Mouse (Mus musculus): ENCODE results near the gene Galnt10.

The Galnt10 gene

DNA sequence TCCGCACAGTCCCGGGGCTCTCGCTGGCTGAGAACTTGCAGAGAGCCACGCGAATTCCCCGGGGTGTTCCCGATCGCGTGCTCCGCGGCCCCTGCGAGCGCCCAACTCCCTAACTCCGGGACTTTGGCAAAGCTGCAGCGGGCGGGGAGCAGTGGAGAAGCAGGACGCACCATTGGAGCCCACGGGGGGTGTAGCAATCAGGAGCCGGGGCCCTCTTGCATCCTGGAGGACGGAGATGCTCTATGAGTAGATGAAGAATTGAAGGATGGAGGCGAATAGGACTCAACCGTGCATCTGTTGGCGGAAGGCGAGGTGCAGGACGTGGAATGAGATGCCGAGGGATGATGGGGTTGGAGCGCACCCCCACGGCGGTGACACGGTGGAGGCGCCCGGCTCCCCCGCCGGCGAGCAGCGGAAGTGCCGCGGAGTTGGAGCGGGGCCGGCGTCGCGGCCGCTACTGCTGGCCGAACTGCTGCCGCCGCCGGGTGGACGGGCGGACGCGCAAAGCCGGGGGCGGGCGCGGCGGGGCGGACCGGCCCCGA is at the start of gene Galnt10:
Galnt10 (plus strand) TSS at position 425 of the 542 bp plus-strand sequence.
- peak; percentile 83 for DNase-seq (ENCODE audit: low read depth, low spot score)

DNA sequence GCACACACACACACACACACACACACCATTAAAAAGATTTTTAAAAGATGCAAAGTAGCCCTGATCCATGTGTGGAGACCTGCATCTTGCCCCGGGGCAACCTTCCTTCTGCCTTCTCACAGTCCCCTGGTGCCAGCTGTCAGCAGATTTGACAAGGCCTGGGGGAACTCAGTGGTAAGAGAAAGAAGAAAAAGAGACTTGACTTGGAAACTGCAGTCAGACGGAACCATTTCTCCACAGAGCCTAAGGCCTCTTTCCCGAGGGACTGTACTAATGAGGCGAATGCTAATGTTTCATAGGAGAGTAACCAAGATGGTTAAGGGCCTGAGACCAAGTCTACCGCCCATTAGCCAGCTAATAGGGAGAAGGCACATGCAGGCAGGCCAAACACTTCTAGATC is 49.3 kb upstream of the Galnt10 start:
- no peak for DNase-seq (ENCODE audit: low read depth, low spot score)

DNA sequence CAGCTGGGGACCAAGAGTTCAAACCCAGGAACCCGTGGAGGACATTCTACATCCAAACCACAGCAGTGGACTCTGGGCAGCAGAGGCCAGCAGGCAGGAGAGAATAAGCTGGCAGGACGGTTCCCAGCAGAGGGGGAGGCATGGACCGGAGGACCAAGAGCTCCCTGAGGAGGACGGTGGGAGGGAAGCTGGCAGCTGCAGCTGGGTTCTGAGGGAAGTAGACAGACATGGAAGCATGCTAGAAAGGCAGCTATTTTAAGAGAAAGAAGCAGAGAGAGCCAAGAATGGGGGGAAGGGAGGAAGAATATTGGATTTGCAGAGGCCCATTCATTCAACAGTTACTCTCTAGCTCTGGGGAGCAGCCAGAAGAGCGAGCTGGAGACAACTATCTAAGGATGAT is 47.1 kb upstream of the Galnt10 start:
- no peak for DNase-seq (ENCODE audit: low read depth, low spot score)

DNA sequence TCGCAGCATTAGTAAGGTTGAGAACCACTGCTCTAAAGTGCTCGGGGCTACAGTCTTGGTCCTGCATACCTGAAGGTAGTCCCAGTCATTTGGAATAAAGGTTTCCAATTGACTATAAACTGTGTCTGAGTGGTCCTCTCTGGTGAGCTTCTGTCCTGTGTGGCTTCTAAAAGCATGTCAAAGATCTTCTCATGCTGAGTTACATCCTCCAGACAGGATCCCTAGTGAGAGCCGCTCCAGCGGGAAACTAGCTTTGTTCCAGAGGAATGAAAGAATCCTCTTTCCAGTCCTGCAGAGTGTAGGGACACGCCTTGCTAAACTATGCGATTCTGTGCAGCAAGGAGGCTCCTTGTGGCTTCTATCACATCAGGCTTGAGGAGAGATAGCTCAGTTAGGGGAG is 45.9 kb upstream of the Galnt10 start:
- no peak for DNase-seq (ENCODE audit: low read depth, low spot score)

DNA sequence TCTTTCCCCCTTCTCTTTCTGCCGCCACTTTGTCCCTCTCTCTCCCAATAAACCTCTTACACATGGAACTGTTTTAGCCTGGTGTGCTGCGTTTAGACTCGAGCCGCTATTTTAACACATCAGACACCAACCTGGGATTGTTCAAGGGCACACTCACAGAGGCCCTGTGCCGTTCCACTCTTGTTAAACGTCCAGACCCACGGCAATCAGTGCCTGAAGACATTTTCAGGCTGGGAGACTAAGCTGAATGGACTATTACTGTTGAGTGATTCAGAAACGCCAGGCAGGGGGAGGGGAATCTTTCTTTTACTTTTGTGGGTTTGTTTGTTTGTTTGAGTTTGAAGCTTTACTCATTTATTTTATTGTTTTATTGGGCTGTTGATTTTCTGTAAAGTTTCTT is 45.1 kb upstream of the Galnt10 start:
- no peak for DNase-seq (ENCODE audit: low read depth, low spot score)

DNA sequence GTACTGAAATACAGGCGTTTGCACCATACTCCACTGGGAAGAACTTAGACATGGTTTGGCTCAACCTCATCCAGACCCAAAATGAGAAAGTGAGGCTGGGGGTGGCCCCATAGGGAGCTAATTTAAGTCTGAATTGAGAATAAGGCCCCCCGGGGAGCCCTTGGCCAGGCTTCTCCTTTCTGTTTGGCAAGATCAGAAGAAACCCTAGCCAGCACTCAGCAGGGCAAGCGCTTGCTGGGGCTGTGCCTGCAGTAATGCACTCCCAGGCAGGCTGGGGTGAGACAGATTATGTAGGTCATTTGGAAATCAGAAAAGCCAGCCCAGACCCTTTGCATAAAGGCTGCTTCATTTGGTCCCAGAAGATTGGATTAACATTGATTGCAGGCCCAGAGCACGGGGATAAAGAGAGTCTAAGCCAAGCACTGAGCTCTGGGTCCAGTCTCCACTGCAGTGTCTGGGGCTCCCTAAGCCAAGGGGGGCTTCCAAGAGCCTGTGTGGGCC is 44.6 kb upstream of the Galnt10 start:
- DNase-seq (ENCODE audit: low read depth, low spot score), result no peak

DNA sequence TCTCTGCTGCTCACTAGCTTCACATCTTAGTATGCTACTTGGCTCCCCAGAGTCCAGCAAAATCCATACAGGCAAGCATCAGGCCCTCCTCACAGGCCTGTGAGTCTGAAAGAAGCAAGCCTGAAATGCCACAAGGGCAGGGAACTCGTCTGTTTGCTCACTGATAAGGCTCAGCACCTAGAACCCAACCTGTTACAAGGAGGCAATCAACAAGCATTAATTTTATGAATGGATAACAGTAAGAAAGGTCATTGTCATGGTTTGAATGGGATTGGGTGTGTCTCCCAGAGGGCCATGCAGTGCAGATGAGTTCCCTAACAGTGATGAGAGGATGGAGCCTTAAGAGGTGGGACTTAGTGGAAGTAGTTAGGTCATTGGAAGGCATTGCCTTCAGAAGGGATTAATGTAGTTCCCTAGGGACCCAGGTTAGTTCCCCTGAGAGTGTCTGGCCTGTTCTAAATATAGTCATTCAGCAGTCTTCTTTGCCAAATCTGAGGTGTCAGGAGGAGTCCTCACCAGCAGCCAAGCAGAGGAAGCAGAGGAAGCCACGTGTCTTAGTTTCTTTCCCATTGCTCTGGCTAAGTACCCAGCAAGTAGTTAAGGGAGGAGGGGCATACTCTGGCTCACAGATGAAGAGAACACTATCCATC is 43.3 kb upstream of the Galnt10 start:
- no peak for DNase-seq (ENCODE audit: low read depth, low spot score)

DNA sequence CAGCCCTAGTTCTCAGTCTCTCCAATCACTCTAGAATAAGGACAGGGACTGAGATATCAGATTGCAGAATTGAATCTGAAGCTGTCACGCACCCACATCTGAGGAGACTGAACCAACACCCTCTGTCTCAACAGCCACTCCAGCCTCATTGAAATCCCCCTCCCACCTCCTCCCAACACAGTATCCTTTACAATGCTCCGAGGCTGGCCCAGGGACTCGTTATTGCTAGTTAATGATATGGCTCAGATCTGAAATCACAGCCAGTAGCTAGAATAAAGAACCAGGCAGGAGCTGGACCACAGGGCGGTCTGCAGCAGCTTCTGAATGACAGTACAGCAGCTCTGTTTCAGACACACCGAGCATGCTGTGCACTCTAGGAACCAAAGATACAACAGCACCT is 40.2 kb upstream of the Galnt10 start:
- DNase-seq (ENCODE audit: low read depth, low spot score), result no peak

DNA sequence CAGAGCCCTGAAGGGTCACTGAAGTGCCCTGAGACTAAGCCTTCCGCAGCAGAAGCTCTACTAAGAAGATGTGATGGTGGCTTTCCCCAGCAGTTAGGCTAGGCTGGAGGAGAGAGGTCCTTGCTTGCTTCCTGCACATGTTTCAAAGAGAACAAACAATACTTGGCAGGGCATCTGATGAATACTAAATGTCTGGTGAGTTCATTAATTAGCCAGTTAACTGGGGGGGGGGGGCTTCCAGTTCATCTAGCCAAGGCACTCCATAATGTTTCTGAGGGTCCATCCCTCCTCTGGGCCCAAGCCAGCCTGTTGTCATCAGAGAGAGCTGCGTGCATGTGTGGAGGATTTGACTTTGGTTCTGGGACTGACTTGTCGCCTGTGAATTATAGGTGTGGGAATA is 39.6 kb upstream of the Galnt10 start:
- DNase-seq (ENCODE audit: low read depth, low spot score), result no peak

DNA sequence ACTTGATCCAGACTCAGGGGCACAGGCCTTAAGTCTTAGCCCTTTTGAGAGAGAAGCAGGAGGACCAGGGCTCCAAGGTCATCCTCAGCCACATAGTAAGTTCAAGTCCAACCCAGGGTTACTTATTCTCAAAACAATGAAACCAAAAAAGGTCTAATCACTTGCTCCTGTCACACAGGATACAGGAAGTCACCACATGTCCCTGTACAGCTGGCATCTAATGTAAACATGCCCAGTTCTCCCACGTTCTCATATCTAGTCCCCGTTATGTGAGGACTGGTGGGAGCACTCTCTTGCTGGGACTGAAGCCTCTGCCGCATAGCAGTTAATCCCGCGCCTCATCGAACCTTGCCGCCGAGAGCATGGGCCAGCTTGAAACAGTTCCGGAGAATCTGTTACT is 30.7 kb upstream of the Galnt10 start:
- no peak for DNase-seq (ENCODE audit: low read depth, low spot score)

DNA sequence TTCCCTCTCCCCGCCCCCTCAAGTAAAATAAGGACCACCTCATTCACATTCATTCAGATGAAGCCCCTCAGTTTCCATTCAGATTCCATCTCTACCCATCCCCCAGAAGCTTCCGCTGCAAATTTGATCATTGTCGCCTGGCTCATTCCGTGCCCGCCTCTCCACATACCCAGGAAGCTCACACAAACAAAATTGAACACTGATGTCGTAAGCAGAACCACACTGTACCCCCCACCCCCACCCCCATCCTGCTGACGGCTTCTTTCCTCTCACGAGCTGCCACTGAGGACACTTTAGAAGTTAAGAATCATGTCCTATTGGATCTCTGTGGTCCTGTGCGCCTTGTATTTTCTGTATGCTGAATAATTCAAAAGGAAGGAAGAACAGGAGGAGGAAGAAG is 30.0 kb upstream of the Galnt10 start:
- no peak for DNase-seq (ENCODE audit: low read depth, low spot score)

DNA sequence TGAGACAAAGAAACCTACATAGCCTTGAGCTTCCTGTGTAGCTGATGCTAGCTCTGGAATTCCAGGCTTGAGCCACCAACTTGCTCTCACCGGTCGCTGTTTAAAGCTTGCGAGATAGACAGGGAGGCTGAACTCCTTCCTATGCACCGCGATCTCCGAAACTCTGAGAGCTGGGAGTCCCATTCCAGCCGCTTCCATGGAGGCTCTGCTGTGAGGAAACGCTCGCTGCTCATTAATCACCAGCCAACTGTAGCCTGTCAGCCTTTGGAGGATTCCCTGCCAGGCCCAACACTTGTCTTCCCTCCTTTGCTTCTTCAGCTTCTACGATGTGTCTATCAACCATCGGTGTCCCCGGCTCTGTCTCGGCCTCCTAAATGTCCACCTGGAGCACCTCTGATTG is 29.4 kb upstream of the Galnt10 start:
- DNase-seq (ENCODE audit: low read depth, low spot score), result no peak

DNA sequence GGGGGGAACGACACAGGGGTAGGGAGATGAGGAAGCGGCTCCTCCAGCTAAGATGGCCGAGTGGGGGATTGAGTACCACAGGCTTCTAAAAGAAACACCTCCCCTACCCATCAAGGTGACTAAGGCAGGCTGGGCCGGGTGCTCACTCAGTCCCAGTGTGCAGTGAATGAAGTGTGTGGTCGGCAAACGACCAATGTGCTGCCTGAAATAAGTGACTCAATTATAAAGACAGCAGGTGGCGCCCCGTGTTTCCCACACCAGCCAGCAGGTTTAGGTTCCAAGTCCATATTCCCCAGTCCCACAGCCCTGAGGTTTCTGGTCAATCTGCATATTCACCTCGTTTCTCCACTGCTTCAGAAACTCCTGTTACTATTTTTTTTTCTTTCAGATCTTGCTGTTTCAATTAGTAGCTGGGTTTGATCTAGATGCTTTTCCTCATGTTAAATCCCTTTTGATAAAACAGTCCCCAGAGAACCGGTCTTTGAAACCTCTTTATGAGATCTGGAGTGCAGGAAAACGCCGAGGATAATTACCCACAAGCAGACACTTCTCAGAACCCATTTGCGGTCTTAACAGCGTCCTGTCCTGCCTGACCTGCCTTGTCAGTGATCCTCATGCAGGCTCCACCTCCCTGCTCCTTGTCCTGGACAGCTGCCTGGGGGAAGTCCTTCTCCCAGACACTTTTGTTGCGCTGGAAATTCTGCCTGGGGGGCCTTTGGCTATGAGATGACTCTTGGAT is 27.5 kb upstream of the Galnt10 start:
- peak; percentile 42 for DNase-seq (ENCODE audit: low read depth, low spot score)

DNA sequence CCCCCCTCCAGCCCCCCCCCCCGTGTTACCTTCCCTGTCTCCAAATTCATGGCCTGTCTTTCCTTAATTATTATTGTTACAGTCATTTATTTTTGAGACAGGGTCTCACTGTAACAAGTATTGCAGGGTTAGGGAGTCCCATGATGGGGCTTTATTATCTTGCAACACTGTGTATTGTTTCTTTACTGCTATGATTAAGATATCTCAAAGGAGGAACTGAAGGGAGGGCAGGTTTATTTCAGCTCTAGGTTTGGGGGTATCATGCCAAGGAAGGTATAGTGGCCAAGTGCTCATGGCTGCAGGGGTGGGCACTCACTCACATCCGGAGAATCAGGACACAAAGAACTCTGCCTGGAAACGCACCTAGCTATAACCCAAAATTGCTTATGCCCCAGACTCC is 23.8 kb upstream of the Galnt10 start:
- no peak for DNase-seq (ENCODE audit: low read depth, low spot score)

DNA sequence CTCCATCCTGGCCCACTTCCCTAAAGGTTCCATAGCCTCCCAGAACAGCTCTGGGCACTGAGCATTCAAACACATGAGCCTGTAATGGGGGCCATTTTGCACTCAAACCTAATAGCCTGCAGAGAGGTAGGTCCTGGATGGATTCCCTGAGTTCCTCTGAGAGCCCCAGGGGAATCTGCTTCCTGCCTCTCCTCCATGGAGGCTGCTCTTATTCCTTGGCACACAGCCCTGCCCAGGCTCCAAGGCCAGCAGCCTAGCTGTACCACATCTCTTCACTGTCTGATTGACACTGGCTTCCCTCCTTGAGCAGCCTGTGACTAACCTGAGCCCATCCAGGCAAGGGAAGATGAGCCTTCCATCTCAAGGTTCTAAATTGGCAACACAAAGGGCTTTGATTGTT is 23.4 kb upstream of the Galnt10 start:
- DNase-seq (ENCODE audit: low read depth, low spot score), result no peak

DNA sequence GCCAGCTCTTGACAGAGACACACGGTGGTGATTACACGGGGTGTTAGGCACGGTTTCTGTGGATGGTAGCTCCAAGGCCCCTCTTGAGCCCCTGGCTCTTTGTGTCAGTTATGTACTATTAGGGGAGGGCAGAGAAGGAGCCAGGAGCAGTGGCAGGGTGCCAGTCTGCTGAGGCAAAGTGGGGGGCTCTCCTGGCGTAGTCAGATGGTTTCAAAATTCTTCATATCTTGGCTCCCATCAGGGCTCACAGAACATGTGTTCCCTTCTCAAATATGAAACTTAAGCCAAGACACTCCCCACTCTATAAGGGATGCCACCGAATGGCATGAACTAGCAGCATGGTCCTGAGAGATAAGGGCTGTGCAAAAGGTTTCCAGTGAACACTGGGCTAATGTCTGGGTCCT is 20.8 kb upstream of the Galnt10 start:
- DNase-seq (ENCODE audit: low read depth, low spot score), result no peak

DNA sequence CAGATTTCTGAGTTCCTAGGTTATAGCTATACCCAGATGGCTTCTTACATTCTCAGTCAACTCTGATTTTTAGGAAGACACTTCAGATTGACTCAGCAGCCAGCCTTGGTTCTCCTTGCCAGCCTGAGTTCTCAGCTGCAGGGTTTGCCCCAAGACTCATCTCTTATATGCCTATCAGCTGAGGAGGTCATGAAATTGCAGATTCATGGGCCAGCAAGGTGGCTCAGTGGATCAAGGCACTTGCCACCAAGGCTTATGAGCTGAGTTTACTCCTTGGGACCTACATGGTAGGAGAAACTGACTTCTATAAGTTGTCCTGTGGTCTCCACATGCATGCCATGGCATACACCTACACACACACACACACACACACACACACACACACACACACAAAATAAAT is 19.8 kb upstream of the Galnt10 start:
- no peak for DNase-seq (ENCODE audit: low read depth, low spot score)

DNA sequence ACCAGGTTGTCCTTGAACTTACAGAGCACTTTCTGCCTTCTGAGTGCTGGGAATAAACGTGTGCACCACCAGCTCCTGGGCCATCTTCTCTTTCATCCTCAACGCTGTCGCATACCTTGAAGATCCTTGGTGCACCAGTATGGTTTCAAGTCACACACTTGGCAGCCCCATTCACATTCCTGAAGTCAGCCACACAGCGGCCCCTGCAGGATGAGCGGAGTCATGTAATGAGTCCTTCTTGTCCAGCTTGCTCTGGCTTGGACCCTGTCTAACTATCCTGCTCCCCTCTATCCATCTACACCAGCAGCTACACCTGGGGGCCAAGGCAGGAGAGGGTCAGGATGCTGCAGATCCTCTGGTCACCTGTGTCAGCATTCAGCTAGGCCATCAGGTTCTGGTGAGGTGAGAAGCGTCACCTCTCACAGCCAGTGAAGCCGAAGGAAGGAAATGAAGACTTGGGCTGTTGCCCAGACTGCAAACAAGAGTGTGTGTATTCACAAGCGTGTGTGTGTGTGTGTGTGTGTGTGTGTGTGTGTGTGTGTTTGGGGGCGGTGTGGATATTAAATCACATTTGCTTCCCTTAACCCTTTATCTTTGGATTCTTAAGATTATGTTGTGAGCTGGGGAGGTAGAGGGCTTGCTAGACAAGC is 18.0 kb upstream of the Galnt10 start:
- DNase-seq (ENCODE audit: low read depth, low spot score), result no peak

DNA sequence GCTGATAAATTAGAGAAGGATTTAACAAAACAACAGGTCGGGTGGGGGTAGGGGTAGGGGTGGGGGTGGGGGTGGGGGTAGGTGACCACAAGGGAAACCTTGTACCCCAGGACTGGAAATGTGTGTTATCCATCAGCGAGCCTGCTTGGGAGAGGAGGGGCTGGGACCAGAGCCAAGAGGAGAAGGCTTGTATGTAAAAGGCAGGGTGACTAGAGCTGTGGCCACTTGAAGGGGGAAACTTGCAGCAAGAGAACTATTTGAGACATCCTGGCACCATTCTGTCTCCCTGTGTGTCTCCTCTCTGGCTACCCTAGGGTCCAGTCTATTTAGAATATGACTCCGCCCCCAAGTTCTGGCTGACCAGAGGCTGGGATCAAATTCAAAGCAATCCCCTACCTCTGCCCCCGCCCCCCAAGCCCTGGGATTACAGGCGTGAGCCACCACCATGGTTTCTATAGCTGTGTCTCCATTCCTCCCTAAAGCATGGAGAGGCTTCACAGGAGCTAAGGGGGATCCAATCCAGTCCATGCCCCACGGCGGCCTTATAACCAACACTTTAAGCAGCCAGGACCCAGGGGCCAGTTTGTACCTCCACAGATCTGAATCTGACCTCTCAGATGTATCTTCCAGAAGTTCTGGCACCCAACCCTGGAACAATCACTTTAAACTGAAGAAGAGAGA is 13.3 kb upstream of the Galnt10 start:
- DNase-seq (ENCODE audit: low read depth, low spot score), result no peak

DNA sequence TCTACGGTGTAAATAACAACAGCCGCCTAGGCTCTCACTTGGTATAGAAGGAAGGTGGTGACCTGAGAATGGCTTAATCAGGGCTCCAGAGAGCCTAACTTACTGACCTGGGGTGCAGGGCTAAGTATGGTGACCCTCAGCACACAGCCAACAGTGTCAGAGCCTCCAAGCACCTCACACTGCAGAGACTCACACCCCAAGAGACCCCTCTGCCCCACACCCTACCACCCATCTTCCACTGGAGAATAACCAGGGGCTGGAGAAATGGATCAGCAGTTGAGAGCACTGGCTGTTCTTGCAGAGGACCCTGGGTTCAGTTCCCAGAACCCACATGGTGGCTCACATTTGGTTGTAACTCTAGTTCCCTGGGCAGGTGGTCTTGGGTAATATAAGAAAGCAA is 12.2 kb upstream of the Galnt10 start:
- DNase-seq (ENCODE audit: low read depth, low spot score), result no peak

DNA sequence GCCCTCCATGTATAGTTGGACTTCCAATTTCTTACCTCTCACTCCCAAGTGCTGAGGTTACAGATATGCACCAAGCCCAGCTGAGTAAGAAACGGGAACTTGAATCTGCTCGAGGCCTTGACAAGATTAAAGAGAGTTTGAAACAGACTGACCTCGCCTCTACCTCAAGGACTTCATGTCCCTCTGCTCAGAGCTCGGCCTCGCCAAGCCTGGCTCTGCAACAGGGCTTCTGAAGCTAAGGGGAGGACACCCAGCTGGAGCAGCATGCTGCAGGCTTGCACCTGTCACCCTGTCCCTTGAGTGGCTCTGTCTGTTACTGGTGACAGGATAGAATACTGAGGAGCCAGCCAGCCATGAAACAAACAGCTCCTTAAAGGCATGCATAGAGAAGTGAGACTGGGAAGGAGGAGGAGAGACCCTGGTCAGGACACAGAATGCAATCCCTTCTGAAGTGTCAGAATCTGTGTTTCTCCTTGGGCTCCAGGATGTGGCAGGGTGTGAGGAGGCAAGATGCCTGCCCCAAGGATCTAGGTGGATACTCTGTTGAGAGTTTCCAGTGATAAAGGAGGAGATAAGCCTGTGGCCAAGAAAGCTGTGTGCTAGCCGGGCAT is 11.2 kb upstream of the Galnt10 start:
- DNase-seq (ENCODE audit: low read depth, low spot score), result no peak

DNA sequence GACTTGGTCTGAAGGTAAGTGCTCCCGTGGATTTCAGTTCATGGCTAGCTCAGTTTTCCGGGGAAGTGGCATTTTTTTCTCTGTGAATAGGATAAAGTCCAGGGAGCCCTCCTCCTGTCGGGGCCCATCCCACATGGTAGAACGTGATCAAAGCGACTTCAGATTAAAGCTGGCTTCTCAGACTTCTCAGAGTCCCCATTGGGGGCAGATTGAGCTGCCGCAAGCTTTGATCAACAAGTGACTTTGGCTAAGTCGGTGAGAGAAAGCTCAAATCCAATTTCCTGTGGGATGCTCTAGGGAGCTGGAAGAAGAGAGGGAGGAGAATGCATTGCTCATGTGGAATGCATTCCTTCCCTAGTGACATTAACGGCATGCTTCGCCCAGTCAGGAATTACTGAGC is 10.1 kb upstream of the Galnt10 start:
- no peak for DNase-seq (ENCODE audit: low read depth, low spot score)

Measured in WW6 (cell line).